Mouse (Mus musculus): Measurements from ENCODE around the gene Mup6.
"Not testable (repeated sequence)": the region's sequence is repeated elsewhere in the genome, so short reads cannot be mapped to it uniquely, and the experiment has no call there.

Gene Mup6

GRCm38 (mm10) chr4:59963405-59964344, at the start of gene Mup6:
TSS of gene Mup6 (plus strand) at chr4:59964294.
- in situ Hi-C loops (cut with MboI, MseI): no loop called here

- in situ Hi-C loops (cut with MboI, MseI): no loop called here
Measured at GRCm38 (mm10) chr4:59914608-59915403, 49.3 kb upstream of the Mup6 start, which contains the start of gene Slc46a2. TSS of gene Slc46a2 (minus strand) at chr4:59915056.

- in situ Hi-C loops (cut with MboI, MseI): no loop called here
Measured at GRCm38 (mm10) chr4:59917966-59918365, 46.1 kb upstream of the Mup6 start.

GRCm38 (mm10) chr4:59925082-59925481, 39.0 kb upstream of the Mup6 start:
- in situ Hi-C loops (cut with MboI, MseI): no loop called here

- in situ Hi-C loops (cut with MboI, MseI): no loop called here
Measured at GRCm38 (mm10) chr4:59927666-59928065, 36.4 kb upstream of the Mup6 start.

- in situ Hi-C loops (cut with MboI, MseI): no loop called here
Measured at GRCm38 (mm10) chr4:59928347-59928746, 35.7 kb upstream of the Mup6 start.

GRCm38 (mm10) chr4:59932505-59933281, 31.4 kb upstream of the Mup6 start:
- in situ Hi-C loops (cut with MboI, MseI): loop anchor here in 1 of 2 experiments (10.0 kb wide), 1 partner anchor 92 kb away; no protein-coding TSS in a partner anchor

- in situ Hi-C loops (cut with MboI, MseI): loop anchor here in 1 of 2 experiments (10.0 kb wide), 1 partner anchor 87 kb away; no protein-coding TSS in a partner anchor
Measured at GRCm38 (mm10) chr4:59937543-59937942, 26.6 kb upstream of the Mup6 start.

GRCm38 (mm10) chr4:59960610-59961009, 3.5 kb upstream of the Mup6 start, which contains the start of gene Mup4:
TSS of gene Mup4 (minus strand) at chr4:59960710.
- in situ Hi-C loops (cut with MboI, MseI): no loop called here

- in situ Hi-C loops (cut with MboI, MseI): not testable (repeated sequence)
Measured at GRCm38 (mm10) chr4:59997894-59998293, 33.8 kb downstream of the Mup6 start.

GRCm38 (mm10) chr4:60020141-60020540, 56.0 kb downstream of the Mup6 start:
- in situ Hi-C loops (cut with MboI, MseI): loop anchor here in 1 of 2 experiments (10.0 kb wide), 1 partner anchor 85 kb away; no protein-coding TSS in a partner anchor

- in situ Hi-C loops (cut with MboI, MseI): loop anchor here (5.0 to 10.0 kb wide), 4 partner anchors 95 to 1695 kb away; no protein-coding TSS in a partner anchor
Measured at GRCm38 (mm10) chr4:60029334-60030111, 65.4 kb downstream of the Mup6 start.

Measured in T-helper 17 cell (primary cell).